Mouse (Mus musculus) ES-Bruce4 (cell line): Measurements from ENCODE around the gene Syne1.

Experiments used
- CTCF ChIP-seq: IDR thresholded peaks from one replicate; pipeline ENCODE4 v1.8.1; 2011; ENCODE audit warnings: low read depth, low read length
- EP300 ChIP-seq: IDR thresholded peaks from 2 replicates; pipeline ENCODE4 v1.6.1; 2011; ENCODE audit warnings: low read depth, low read length; ENCODE audit not compliant: insufficient read depth
- POLR2A ChIP-seq: IDR thresholded peaks from one replicate; pipeline ENCODE4 v1.8.1; 2011; ENCODE audit warnings: low read length; ENCODE audit not compliant: insufficient read depth

DNA sequence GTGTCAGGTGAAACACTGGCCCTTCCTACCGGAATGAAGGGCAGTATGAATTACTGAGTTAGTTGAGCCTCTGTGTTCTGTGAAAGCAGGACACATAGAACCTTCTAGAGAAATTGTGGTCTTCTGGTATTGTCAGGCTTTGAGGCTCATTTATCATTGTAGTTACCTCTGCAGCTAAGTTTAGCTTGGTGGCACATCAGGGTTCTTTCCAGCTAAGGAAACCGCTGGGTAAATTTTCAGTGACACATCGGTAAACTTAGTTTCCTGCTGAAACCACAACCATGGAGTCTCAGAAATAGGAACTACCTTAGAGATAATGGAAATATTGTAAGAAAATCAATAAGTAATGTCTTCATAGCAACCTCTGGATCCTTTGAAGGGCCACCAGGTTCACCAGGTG is 573.9 kb downstream of the Syne1 start:
- TF ChIP-seq CTCF (no peak), POLR2A (no peak), EP300 (no peak)
